Mouse (Mus musculus) limb, embryonic 14.5 days (tissue): ENCODE results near the gene Gse1. TPM values are rescaled to one million over a fixed set of nuclear protein-coding genes. Genes with fewer than 3 reads are reported as not detected.

ENCODE experiments used
- ATAC-seq: fragments of 200-750 bp; cut with Nextera tagmentation; 2 replicates; pipeline ENCODE4 v1.8.0; 2017; ENCODE audit warnings: low read depth, moderate number of reproducible peaks, moderate TSS enrichment; ENCODE audit not compliant: low FRiP score
- DNase-seq: peaks from one replicate; pipeline ENCODE4 v3.0.0-alpha.2; 2015; ENCODE audit warnings: low spot score
- H3K27ac ChIP-seq: fragments of 300-500 bp; sonication (generic); replicated peaks from 2 replicates; pipeline ENCODE4 v1.5.1; 2014; ENCODE audit warnings: low read depth, mild to moderate bottlenecking, low read length, moderate library complexity, mixed read lengths
- H3K27me3 ChIP-seq: fragments of 300-500 bp; sonication (generic); 2 replicates; pipeline ENCODE4 v1.6.1; 2014; ENCODE audit warnings: low read length, mixed read lengths; ENCODE audit not compliant: control insufficient read depth, insufficient read depth
- H3K36me3 ChIP-seq: fragments of 300-500 bp; sonication (generic); 2 replicates; pipeline ENCODE4 v1.6.1; 2014; ENCODE audit warnings: mild to moderate bottlenecking, low read length, moderate library complexity, mixed read lengths; ENCODE audit not compliant: control insufficient read depth, insufficient read depth
- H3K4me1 ChIP-seq: fragments of 300-500 bp; sonication (generic); 2 replicates; pipeline ENCODE4 v1.6.1; 2014; ENCODE audit warnings: antibody characterized with exemption, low read length, mixed read lengths; ENCODE audit not compliant: control insufficient read depth, insufficient read depth
- H3K4me2 ChIP-seq: fragments of 300-500 bp; sonication (generic); replicated peaks from 2 replicates; pipeline ENCODE4 v1.6.1; 2014; ENCODE audit warnings: low read depth, mild to moderate bottlenecking, low read length, moderate library complexity; ENCODE audit not compliant: severe bottlenecking
- H3K4me3 ChIP-seq: fragments of 300-500 bp; sonication (generic); replicated peaks from 2 replicates; pipeline ENCODE4 v1.5.1; 2014; ENCODE audit warnings: low read length
- H3K9ac ChIP-seq: fragments of 300-500 bp; sonication (generic); 2 replicates; pipeline ENCODE4 v1.6.1; 2014; ENCODE audit warnings: mild to moderate bottlenecking, low read depth, low read length, moderate library complexity; ENCODE audit not compliant: severe bottlenecking
- H3K9me3 ChIP-seq: fragments of 300-500 bp; sonication (generic); 2 replicates; pipeline ENCODE4 v1.6.1; 2016; ENCODE audit warnings: low read length; ENCODE audit not compliant: control insufficient read depth
- POLR2A ChIP-seq: fragments of 200-500 bp; IDR thresholded peaks from 2 replicates; pipeline ENCODE4 v1.8.0; 2012; ENCODE audit warnings: inconsistent platforms, mild to moderate bottlenecking, moderate library complexity, borderline replicate concordance; ENCODE audit not compliant: insufficient read depth, insufficient read length; ENCODE audit errors: extremely low read depth
- WGBS: fragments of 180-500 bp; shearing (Covaris S2); extraction: QIAGEN DNeasy Blood & Tissue Kit; methylation state at CpG from one replicate; pipeline ENCODE4 v1.1.7; 2014; 5-methylcytosine and 5-hydroxymethylcytosine counted together
- polyA plus RNA-seq, 2 experiments: library from polyadenylated mRNA; depleted of rRNA in 1 of 2; stranded (reverse) in 1 of 2; unstranded in 1 of 2; fragments of >200 nt; fragmentation: Nextera tagmentation in 1 of 2; extraction: Ambion mirVana in 1 of 2; gene quantifications; 2 replicates each; pipeline versions ENCODE4 v1.2.1 to v1.2.3; 2012 to 2014

The Gse1 gene
- polyA plus RNA-seq, 2 experiments = 10.3 to 32.6 TPM

DNA sequence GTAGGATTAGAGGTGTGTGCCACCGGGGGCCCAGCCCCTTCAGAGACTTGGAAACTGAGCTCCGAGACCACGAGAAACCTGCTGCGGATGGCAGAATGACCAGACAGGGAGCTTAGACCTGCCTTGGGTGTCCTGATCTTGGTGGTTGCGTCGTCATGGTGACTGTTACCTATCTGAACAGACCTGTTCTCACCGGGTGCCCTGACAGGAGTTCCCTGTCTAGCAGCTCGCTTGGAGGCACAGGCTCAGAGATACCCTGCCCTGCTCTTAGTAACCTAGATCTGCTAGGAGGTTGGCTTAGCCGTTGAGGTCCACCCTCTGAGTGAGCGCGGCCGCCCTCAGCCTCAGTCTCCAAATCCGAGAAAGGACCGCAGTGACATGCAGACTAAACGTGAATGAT, 292.0 kb downstream of the Gse1 start:
- Histone ChIP-seq H3K4me2 (no peak overlapping the region), H3K4me3 (no peak overlapping the region), H3K27ac (no peak overlapping the region), H3K27me3 (no peaks in the 10 kb centered on the region), H3K9me3 (no peaks in the 10 kb centered on the region), H3K4me1 (peaks cover 49% of the 10 kb centered on the region), H3K9ac (0 out of 2 replicates have a peak overlapping the region, but pooled peaks have one; percentile 8), H3K36me3 (no peaks in the 10 kb centered on the region)
- no peak for DNase-seq
- no peak for ATAC-seq
- 59% methylated on average over 15 of the region's 15 CpGs for WGBS
- TF ChIP-seq POLR2A = no peak

DNA sequence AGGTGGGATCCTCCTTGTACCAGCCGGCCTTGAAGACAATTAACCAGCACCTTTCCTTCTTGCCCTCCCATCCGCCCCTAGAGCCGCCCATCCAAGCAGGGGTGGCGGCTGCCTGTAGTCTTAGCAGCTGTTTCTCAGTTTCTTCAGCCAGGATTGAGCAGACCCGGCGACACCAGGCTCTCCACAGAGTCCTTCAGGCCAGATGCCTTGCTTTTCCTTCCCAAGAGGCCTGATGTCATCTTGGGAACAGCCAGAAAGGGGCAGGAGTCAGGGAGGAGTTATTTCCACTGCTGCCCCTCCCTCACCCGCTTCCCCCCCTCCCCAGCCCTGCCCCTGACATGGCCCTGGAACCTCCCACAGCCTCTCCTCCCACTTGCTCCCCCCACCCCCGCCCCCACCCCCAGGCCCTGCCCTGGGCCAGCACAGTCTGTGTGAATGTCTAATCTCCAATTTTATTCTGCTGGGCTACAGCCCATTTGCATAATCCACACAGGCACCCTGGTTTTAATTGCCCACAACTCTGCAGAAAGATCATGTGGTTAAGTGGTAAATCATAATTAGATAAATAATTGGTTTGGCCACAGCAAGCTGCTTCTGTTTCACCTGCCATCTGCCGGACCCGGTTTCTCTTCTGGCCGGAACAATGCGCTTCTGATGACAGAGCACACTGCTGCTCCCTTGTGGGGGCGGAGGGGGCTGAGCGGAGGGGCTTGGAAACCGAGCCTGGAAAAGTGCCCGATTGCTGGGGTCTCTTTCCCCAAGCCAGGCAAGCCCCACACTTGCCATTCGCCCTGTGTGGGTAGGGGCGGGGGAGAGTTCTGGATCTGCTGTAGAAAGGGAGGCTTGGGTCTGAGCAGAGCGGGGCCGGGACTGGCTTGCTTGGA, 292.7 kb downstream of the Gse1 start:
- Histone ChIP-seq H3K4me3 (no peak overlapping the region), H3K27ac (no peak overlapping the region), H3K9ac (0 out of 2 replicates have a peak overlapping the region, but pooled peaks have one; percentile 8), H3K4me1 (peaks cover 53% of the 10 kb centered on the region), H3K36me3 (no peaks in the 10 kb centered on the region), H3K9me3 (no peaks in the 10 kb centered on the region), H3K4me2 (no peak overlapping the region), H3K27me3 (no peaks in the 10 kb centered on the region)
- ATAC-seq (peak; percentile 29; the same call in 1 of the 2 replicates), DNase-seq (no peak)
- TF ChIP-seq POLR2A = no peak
- 20% methylated on average over 17 of the region's 20 CpGs for WGBS

DNA sequence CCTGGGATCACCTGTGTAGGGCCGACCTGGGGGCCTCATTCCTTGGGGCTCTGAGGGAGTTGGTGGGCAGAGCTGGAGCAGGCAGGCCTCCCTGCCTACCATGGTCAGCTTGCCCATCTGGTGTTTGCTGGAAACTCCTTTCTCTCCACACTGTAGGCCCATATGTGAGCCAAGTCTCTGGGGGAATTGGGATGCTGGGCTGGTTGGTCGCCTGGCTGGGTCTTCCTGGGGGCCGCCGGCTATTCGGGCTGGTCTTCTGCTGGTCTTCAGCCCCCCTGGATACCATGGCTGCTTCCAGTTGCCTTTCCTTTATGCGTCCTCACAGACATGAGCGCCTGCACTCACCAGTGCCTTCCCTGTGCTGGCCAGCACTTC, 293.3 kb downstream of the Gse1 start:
- Histone ChIP-seq H3K4me2 (no peak overlapping the region), H3K27ac (no peak overlapping the region), H3K4me1 (peaks cover 52% of the 10 kb centered on the region), H3K36me3 (no peaks in the 10 kb centered on the region), H3K9me3 (no peaks in the 10 kb centered on the region), H3K4me3 (no peak overlapping the region), H3K27me3 (no peaks in the 10 kb centered on the region), H3K9ac (no peak overlapping the region)
- TF ChIP-seq POLR2A = no peak
- ATAC-seq (no peak), DNase-seq (no peak)
- WGBS = 64% methylated on average over 7 of the region's 7 CpGs

DNA sequence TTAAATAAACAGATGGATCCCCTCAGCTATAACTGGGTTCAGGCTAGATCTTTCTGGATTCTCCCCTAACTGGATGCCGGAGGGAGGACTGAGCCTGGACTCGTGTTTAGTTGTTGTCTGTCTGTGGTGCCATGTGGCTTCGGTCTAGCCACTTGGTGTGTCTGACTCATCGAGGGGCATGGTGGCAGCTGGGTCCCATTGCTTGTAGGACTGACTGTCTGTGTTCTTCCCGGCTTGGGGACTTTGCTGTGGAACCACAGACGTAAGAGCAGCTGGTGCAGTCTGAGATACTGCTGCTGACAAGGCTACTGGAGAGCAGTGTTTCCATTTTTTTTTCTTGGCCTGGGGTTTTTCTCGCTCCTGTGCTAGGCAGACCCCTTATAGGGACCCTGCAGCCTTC, 295.4 kb downstream of the Gse1 start:
- ATAC-seq = no peak
- H3K4me3 ChIP-seq = no peak overlapping the region
- no peaks in the 10 kb centered on the region for H3K27me3 ChIP-seq
- no peaks in the 10 kb centered on the region for H3K9me3 ChIP-seq
- no peak overlapping the region for H3K27ac ChIP-seq
- TF ChIP-seq POLR2A = no peak
- H3K4me2 ChIP-seq = no peak overlapping the region
- WGBS = 66% methylated on average over 7 of the region's 7 CpGs
- no peak for DNase-seq
- no peaks in the 10 kb centered on the region for H3K36me3 ChIP-seq
- H3K9ac ChIP-seq = no peak overlapping the region
- H3K4me1 ChIP-seq = peaks cover 41% of the 10 kb centered on the region

DNA sequence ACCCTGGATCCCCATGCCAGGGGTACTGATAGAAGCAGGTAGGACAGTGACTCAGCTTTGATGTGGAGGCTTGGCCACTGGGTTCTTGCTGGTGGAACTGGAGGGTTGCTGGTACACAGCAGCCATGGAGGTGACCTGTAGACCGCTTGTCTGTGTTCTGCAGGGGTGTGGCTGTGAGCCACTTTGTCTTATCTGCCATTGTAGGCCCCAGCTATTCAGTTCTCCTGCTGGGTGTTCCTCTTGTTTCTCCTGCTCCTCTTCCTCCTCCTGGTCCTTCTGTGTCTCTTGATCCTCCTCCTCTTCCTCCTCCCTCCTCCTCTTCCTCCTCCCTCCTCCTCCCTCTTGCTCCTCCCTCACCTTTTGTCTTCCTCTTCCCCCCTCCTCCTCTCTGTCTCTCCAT, 296.9 kb downstream of the Gse1 start:
- H3K9ac ChIP-seq = no peak overlapping the region
- no peak overlapping the region for H3K4me2 ChIP-seq
- TF ChIP-seq POLR2A = no peak
- 79% methylated on average over 1 of the region's 1 CpGs for WGBS
- ATAC-seq (no peak), DNase-seq (no peak)
- peaks cover 38% of the 10 kb centered on the region for H3K4me1 ChIP-seq
- H3K9me3 ChIP-seq = no peaks in the 10 kb centered on the region
- H3K27ac ChIP-seq = no peak overlapping the region
- H3K4me3 ChIP-seq = no peak overlapping the region
- H3K36me3 ChIP-seq = no peaks in the 10 kb centered on the region
- H3K27me3 ChIP-seq = no peaks in the 10 kb centered on the region
